Mouse (Mus musculus) forebrain, embryonic 10.5 days (tissue): Measurements from ENCODE around the gene 4930558K02Rik. TPM values are rescaled to one million over a fixed set of nuclear protein-coding genes. Genes with fewer than 3 reads are reported as not detected.

ENCODE experiments used
- DNase-seq: peaks from one replicate; pipeline ENCODE4 v3.0.0-alpha.2; 2017; ENCODE audit warnings: low spot score; ENCODE audit errors: extremely low spot score
- H3K27ac ChIP-seq: fragments of 300-500 bp; sonication (generic); 2 replicates; pipeline ENCODE4 v1.5.1; 2016; ENCODE audit warnings: mild to moderate bottlenecking
- H3K27me3 ChIP-seq: fragments of 300-500 bp; sonication (generic); 2 replicates; pipeline ENCODE4 v1.6.1; 2016; ENCODE audit warnings: mild to moderate bottlenecking; ENCODE audit not compliant: poor library complexity, severe bottlenecking
- H3K36me3 ChIP-seq: fragments of 300-500 bp; sonication (generic); replicated peaks from 2 replicates; pipeline ENCODE4 v1.6.1; 2016; ENCODE audit warnings: mild to moderate bottlenecking, moderate library complexity
- H3K4me1 ChIP-seq: fragments of 300-500 bp; sonication (generic); 2 replicates; pipeline ENCODE4 v1.6.1; 2016
- H3K4me3 ChIP-seq: fragments of 300-500 bp; sonication (generic); 2 replicates; pipeline ENCODE4 v1.5.1; 2016; ENCODE audit warnings: mild to moderate bottlenecking, moderate library complexity
- H3K9me3 ChIP-seq: fragments of 300-500 bp; sonication (generic); 2 replicates; pipeline ENCODE4 v1.6.1; 2016; ENCODE audit warnings: mild to moderate bottlenecking, moderate library complexity
- WGBS: fragments of 180-500 bp; shearing (Covaris S2); methylation state at CpG from one replicate; pipeline ENCODE4 v1.1.7; 2016; 5-methylcytosine and 5-hydroxymethylcytosine counted together
- polyA plus RNA-seq: library from polyadenylated mRNA; unstranded; fragments of >200 nt; fragmentation: Nextera tagmentation; extraction: Ambion mirVana; gene quantifications from 2 replicates; pipeline ENCODE4 v1.2.1, GENCODE M21; 2016

The 4930558K02Rik gene
- polyA plus RNA-seq, 1 experiment from 2014 or later: not detected

DNA sequence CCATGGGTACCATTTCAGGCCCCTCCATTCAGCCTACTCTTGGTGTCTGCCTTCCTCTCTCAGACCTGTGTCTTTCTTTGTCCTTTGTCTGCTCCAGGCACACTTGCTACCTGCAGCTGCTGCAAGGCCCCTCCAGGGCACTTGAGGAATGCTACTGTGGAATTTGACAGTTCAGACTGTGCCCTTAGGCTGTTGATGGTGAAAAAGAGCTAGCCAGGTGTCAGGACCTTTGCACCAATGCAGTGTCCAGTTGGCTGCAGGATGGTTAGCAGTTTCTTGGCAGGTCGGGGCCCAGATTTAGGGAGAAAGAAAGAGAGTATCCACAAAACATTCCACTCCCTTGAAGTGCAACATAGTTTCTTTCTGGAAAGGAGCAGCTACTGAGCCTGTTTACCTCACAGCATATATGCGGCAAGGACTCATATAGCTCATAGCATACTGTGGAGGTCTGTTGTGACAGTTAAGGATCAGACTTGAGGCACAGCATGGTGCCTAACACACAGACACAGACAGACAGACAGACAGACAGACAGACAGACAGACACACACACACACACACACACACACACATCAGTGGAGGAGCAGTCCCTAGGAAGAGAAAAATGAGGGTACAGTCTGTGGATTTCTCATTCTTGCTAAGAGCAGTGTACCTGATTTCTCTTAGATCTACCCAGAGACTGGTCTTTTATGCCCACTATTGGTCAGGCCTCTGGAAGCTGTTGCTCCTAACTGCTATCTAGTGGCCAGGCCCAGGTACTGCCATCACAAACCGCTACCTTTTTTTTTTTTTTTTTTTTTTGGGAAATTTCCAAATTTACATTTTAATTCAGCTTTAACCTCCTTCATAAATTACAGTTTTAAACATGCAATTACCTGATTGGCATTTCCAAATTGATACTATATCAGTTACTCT lies 16.7 kb downstream of the 4930558K02Rik start:
- H3K27ac ChIP-seq: peak overlapping the region; percentile 56
- WGBS: 52% methylated on average over 3 of the region's 3 CpGs
- H3K9me3 ChIP-seq: no peaks in the 10 kb centered on the region
- H3K27me3 ChIP-seq: no peaks in the 10 kb centered on the region
- no peaks in the 10 kb centered on the region for H3K36me3 ChIP-seq
- no peak overlapping the region for H3K4me3 ChIP-seq
- H3K4me1 ChIP-seq: peaks cover 10% of the 10 kb centered on the region
- peak; percentile 17 for DNase-seq

- H3K27ac ChIP-seq: no peak overlapping the region
- 85% methylated on average over 19 of the region's 19 CpGs for WGBS
- DNase-seq: no peak
- no peaks in the 10 kb centered on the region for H3K27me3 ChIP-seq
- peaks cover 10% of the 10 kb centered on the region for H3K4me1 ChIP-seq
- no peaks in the 10 kb centered on the region for H3K9me3 ChIP-seq
- H3K36me3 ChIP-seq: no peaks in the 10 kb centered on the region
- H3K4me3 ChIP-seq: no peak overlapping the region
Observed at GRCm38 (mm10) chr1:161957964-161958950, 21.2 kb downstream of the 4930558K02Rik start.

DNA sequence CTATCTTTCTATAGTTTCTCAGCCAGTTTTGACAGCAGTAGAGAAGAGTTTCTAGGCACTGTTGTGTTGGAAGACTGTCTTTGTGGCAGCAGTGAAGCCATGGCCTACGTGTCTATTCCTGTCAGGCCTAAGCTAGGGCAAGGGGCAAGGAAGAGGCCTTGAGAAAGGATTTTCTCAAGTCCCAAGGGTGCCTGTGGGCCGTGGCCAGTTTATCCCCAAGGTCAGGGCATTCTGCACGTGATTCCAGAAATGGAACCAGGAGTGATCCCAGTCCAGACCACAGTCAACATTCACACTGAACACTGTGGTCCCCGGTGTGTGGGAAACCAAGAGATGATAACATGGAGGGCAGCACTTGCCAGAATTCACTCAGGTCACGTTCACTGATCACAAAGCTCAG lies 23.6 kb downstream of the 4930558K02Rik start:
- Histone ChIP-seq H3K4me1 (no peaks in the 10 kb centered on the region), H3K9me3 (no peaks in the 10 kb centered on the region), H3K27ac (no peak overlapping the region), H3K27me3 (no peaks in the 10 kb centered on the region), H3K4me3 (no peak overlapping the region), H3K36me3 (no peaks in the 10 kb centered on the region)
- no peak for DNase-seq
- WGBS: 79% methylated on average over 5 of the region's 5 CpGs

DNA sequence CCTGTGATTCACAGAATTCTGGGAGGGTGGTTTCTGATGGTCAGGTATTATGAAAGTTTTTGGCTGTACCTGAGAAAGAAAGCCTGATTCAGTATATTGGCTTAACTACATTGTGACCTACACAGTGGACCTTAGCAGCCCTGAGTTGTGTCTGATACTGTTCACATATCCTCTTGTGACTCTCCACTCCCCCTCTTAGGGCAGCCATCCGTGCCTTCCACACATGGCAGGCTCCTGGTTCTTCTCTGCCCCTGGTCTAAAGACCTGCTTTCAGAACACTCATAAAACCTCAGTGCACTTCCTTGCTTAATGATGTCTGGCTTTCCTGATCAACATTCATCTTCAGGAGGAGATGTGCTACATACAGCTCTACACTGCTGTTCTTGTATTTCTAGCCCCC lies 26.8 kb downstream of the 4930558K02Rik start:
- WGBS: 59% methylated on average over 1 of the region's 1 CpGs
- H3K4me1 ChIP-seq: no peaks in the 10 kb centered on the region

DNA sequence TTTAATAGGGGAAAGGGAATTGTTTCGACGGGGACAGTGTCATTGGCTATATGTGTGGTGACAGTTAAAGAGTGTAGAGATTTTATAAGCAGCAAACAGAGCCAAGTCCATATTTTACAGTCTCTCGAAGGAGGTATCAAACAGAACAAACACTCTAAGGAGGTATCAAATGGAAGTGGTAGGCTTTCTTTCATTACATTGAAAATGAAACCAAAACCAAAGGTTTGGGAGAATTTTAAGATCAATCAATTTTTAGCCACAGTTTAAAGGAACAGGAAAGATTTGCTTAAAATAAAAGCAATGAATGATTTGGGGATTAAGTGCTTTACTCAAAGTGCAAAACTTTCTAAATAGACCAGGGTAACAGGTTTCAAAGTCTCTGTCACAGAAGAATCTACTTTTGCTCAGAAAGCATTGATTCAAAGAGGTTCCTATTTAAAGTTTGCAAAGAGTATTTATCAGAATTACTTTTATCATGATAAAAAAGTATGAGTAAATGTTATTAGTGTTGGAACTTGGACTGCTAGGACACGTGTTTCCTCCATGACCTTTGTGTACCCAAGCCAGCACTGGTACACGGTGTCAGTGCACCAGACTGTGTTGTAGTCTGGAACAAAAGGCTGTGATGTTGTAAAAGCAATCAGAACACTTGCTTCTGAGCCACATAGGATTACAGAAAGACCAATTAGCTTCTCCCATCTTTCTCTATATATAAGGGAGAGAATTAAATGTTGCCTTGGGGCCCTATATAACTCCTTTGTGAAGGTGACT lies 28.2 kb downstream of the 4930558K02Rik start:
- Histone ChIP-seq H3K9me3 (no peaks in the 10 kb centered on the region), H3K4me3 (no peak overlapping the region), H3K4me1 (no peaks in the 10 kb centered on the region), H3K36me3 (no peaks in the 10 kb centered on the region), H3K27ac (no peak overlapping the region), H3K27me3 (no peaks in the 10 kb centered on the region)
- no peak for DNase-seq
- WGBS: 84% methylated on average over 5 of the region's 5 CpGs

More for the DNA sequence above, 26.8 kb downstream of the 4930558K02Rik start:
- no peaks in the 10 kb centered on the region for H3K27me3 ChIP-seq
- no peak for DNase-seq
- H3K27ac ChIP-seq: no peak overlapping the region
- H3K9me3 ChIP-seq: no peaks in the 10 kb centered on the region
- H3K4me3 ChIP-seq: no peak overlapping the region
- H3K36me3 ChIP-seq: no peaks in the 10 kb centered on the region

GRCm38 (mm10) chr1:161942082-161942481 lies 37.4 kb downstream of the 4930558K02Rik start:
- Histone ChIP-seq H3K9me3 (no peaks in the 10 kb centered on the region), H3K27ac (no peak overlapping the region), H3K4me1 (no peaks in the 10 kb centered on the region), H3K27me3 (no peaks in the 10 kb centered on the region), H3K36me3 (no peaks in the 10 kb centered on the region), H3K4me3 (no peak overlapping the region)
- DNase-seq: no peak
- WGBS: 95% methylated on average over 2 of the region's 2 CpGs

DNA sequence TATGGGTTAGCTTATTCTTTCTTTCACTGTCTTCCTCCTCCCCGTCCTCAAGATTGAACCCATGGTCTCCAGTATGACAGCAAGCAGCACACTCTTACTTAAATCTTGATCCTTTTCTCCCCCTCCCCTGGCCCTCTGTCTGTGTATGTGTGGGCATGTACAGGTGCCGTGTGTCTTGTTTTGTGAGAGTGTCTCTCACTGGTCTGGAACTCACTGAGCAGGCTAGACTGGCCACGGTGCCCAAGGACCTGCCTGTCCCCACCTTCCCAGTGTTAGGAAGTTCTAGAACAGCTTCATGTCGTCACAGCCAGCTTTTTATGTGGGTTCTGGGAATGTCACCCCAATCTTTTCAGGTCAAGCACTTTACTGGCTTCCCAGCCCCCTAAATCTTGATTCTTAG lies 47.1 kb downstream of the 4930558K02Rik start:
- no peak for DNase-seq
- H3K27ac ChIP-seq: no peak overlapping the region
- 92% methylated on average over 4 of the region's 4 CpGs for WGBS
- no peaks in the 10 kb centered on the region for H3K9me3 ChIP-seq
- no peaks in the 10 kb centered on the region for H3K36me3 ChIP-seq
- no peak overlapping the region for H3K4me3 ChIP-seq
- H3K4me1 ChIP-seq: no peaks in the 10 kb centered on the region
- no peaks in the 10 kb centered on the region for H3K27me3 ChIP-seq

GRCm38 (mm10) chr1:161931817-161932216 lies 47.6 kb downstream of the 4930558K02Rik start:
- DNase-seq: no peak
- no peak overlapping the region for H3K4me3 ChIP-seq
- no peaks in the 10 kb centered on the region for H3K36me3 ChIP-seq
- WGBS: 93% methylated on average over 10 of the region's 10 CpGs
- no peaks in the 10 kb centered on the region for H3K4me1 ChIP-seq
- no peaks in the 10 kb centered on the region for H3K9me3 ChIP-seq
- no peaks in the 10 kb centered on the region for H3K27me3 ChIP-seq
- no peak overlapping the region for H3K27ac ChIP-seq

DNA sequence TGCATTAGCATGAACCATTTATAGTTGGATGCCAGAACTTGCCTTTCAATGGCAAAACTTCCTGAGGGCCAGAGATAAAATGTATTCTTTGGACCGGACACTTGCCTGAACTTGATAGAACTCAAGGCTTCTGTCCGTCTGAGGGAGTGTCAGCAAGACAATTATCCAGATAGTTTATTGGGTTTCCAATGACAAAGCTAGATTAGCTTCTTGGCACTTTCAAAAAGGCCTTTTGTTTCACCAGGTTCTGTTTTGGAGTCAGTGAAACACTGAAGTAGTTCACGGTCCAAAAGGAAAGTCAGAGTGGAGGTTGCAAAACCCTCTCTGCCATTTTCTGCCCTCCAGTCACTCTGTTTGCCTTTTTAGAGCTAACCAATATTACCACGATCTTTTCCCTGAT lies 48.1 kb downstream of the 4930558K02Rik start:
- H3K9me3 ChIP-seq: no peaks in the 10 kb centered on the region
- H3K27me3 ChIP-seq: no peaks in the 10 kb centered on the region
- no peak overlapping the region for H3K27ac ChIP-seq
- H3K4me3 ChIP-seq: no peak overlapping the region
- no peak for DNase-seq
- H3K4me1 ChIP-seq: no peaks in the 10 kb centered on the region
- H3K36me3 ChIP-seq: no peaks in the 10 kb centered on the region
- WGBS: 80% methylated on average over 4 of the region's 4 CpGs

- Histone ChIP-seq H3K27ac (no peak overlapping the region), H3K4me3 (no peak overlapping the region), H3K36me3 (no peaks in the 10 kb centered on the region), H3K4me1 (peaks cover 3% of the 10 kb centered on the region; the same call in 1 of the 2 replicates), H3K9me3 (no peaks in the 10 kb centered on the region), H3K27me3 (no peaks in the 10 kb centered on the region)
- WGBS: 95% methylated on average over 2 of the region's 2 CpGs
- DNase-seq: no peak
Observed at GRCm38 (mm10) chr1:161927976-161928375, 51.5 kb downstream of the 4930558K02Rik start.

- WGBS: 89% methylated on average over 13 of the region's 13 CpGs
- H3K9me3 ChIP-seq: no peaks in the 10 kb centered on the region
- DNase-seq: no peak
- peaks cover 12% of the 10 kb centered on the region; the same call in 1 of the 2 replicates for H3K4me1 ChIP-seq
- no peaks in the 10 kb centered on the region for H3K27me3 ChIP-seq
- no peak overlapping the region for H3K4me3 ChIP-seq
- no peaks in the 10 kb centered on the region for H3K36me3 ChIP-seq
- no peak overlapping the region for H3K27ac ChIP-seq
Observed at GRCm38 (mm10) chr1:161925281-161925805, 54.1 kb downstream of the 4930558K02Rik start.

DNA sequence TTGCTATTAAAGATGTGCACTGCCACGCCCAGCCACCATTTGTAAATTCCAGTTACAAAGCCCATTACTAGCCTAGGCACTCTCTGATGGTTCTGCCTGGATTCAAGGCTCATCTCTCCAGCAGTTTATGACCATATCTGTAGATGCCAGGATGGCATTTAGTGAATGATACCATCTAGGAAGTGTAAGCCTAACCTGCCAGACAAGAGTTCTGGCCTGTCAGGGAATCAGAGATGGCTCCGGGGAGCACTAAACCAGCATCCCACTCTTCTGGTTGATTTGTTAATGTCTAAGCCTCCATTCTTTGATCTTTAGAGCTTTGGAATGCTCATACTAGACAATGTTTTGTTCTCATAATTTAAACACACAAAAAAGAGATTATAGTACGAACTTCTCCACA lies 55.1 kb downstream of the 4930558K02Rik start:
- Histone ChIP-seq H3K4me1 (peaks cover 15% of the 10 kb centered on the region; the same call in 1 of the 2 replicates), H3K27me3 (no peaks in the 10 kb centered on the region), H3K36me3 (no peaks in the 10 kb centered on the region), H3K27ac (no peak overlapping the region), H3K4me3 (no peak overlapping the region), H3K9me3 (no peaks in the 10 kb centered on the region)
- WGBS: 60% methylated on average over 3 of the region's 3 CpGs
- no peak for DNase-seq
